Mouse (Mus musculus) heart, embryonic 14.5 days (tissue): ENCODE results near the gene Agrn. TPM values are rescaled to one million over a fixed set of nuclear protein-coding genes. Genes with fewer than 3 reads are reported as not detected.

Experiments
- ATAC-seq: fragments of 200-750 bp; cut with Nextera tagmentation; 2 replicates; pipeline ENCODE4 v1.8.0; 2017; ENCODE audit warnings: low read depth, moderate TSS enrichment; ENCODE audit not compliant: insufficient number of reproducible peaks, insufficient read depth, low FRiP score
- H3K27ac ChIP-seq, 2 experiments: fragments of 200-500 bp in 1 of 2; fragments of 300-500 bp in 1 of 2; sonication (generic) in 1 of 2; replicated peaks in 1 of 2; 2 replicates each; pipeline ENCODE4 v1.5.1; 2012 to 2014; ENCODE audit warnings: low read depth in 2 of 2, low read length in 2 of 2, control low read depth in 1 of 2, mild to moderate bottlenecking in 1 of 2, mixed read lengths in 1 of 2; ENCODE audit not compliant: control insufficient read depth in 1 of 2, insufficient read depth in 1 of 2
- H3K27me3 ChIP-seq: fragments of 300-500 bp; sonication (generic); 2 replicates; pipeline ENCODE4 v1.6.1; 2014; ENCODE audit warnings: mild to moderate bottlenecking, low read length, control low read depth; ENCODE audit not compliant: control insufficient read depth, insufficient read depth
- H3K36me3 ChIP-seq: fragments of 300-500 bp; sonication (generic); 2 replicates; pipeline ENCODE4 v1.6.1; 2014; ENCODE audit warnings: mild to moderate bottlenecking, control low read depth, low read length, mixed read lengths; ENCODE audit not compliant: control insufficient read depth, insufficient read depth
- H3K4me1 ChIP-seq, 2 experiments: fragments of 200-500 bp in 1 of 2; fragments of 300-500 bp in 1 of 2; sonication (generic) in 1 of 2; 2 replicates each; pipeline ENCODE4 v1.6.1; 2012 to 2014; ENCODE audit warnings: low read length in 2 of 2, control low read depth in 1 of 2, mixed read lengths in 1 of 2; ENCODE audit not compliant: control insufficient read depth in 2 of 2, insufficient read depth in 2 of 2
- H3K4me2 ChIP-seq: fragments of 300-500 bp; sonication (generic); 2 replicates; pipeline ENCODE4 v1.6.1; 2014; ENCODE audit warnings: mild to moderate bottlenecking, low read length
- H3K4me3 ChIP-seq, 2 experiments: fragments of 200-500 bp in 1 of 2; fragments of 300-500 bp in 1 of 2; sonication (generic) in 1 of 2; 2 replicates each; pipeline ENCODE4 v1.5.1; 2012 to 2014; ENCODE audit warnings: low read length in 2 of 2, mild to moderate bottlenecking in 2 of 2, control low read depth in 1 of 2, low read depth in 1 of 2, moderate library complexity in 1 of 2; ENCODE audit not compliant: control insufficient read depth in 1 of 2, insufficient read depth in 1 of 2
- H3K9ac ChIP-seq: fragments of 300-500 bp; sonication (generic); 2 replicates; pipeline ENCODE4 v1.6.1; 2014; ENCODE audit warnings: mild to moderate bottlenecking, low read length
- H3K9me3 ChIP-seq: fragments of 300-500 bp; sonication (generic); 2 replicates; pipeline ENCODE4 v1.6.1; 2016; ENCODE audit warnings: low read length, control low read depth; ENCODE audit not compliant: control insufficient read depth
- WGBS: fragments of 180-500 bp; shearing (Covaris S2); extraction: QIAGEN DNeasy Blood & Tissue Kit; methylation state at CpG from one replicate; pipeline ENCODE4 v1.1.7; 2014; 5-methylcytosine and 5-hydroxymethylcytosine counted together
- polyA plus RNA-seq: library from polyadenylated mRNA; unstranded; fragments of >200 nt; fragmentation: Nextera tagmentation; extraction: Ambion mirVana; gene quantifications from 2 replicates; pipeline ENCODE4 v1.2.1, GENCODE M21; 2014

The Agrn gene
- polyA plus RNA-seq, 1 experiment from 2014 or later: 47.0 TPM

DNA sequence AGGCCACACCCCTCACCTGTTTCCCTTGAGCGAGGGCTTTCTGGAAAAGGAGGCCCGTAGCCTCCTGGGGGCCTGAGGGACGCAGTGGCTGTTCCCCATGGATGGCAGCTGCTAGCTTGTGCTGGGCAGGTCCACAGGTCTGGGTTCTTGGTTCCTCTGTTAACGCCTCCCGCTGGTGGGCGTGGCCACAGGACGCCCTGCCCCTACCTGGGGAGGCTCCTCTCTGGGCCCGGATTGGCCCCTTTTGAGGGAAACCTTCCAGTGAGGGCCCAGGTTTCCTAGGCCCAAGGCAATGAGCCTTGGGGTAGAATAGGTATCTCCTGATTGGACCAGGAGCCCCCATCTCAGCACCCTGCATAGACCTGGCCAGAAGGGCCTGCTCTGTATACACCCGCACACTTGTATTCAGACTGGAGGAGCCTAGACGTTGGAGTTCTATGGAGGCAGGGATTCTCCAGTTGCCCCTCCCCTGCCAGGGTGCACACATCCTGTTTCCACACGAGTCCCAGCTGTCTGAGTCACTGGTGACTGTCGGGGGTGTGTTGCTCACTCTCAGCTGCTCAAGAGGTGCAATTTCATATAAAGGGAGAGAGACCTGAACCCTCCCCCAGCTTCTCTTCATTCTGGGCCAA, 31.2 kb upstream of the Agrn start:
- H3K9ac ChIP-seq: 0 out of 2 replicates have a peak overlapping the region, but pooled peaks have one; percentile 48
- no peaks in the 10 kb centered on the region for H3K27me3 ChIP-seq
- H3K4me3 ChIP-seq: no peak overlapping the region
- H3K36me3 ChIP-seq: peaks cover 43% of the 10 kb centered on the region
- no peaks in the 10 kb centered on the region for H3K9me3 ChIP-seq
- 18% methylated on average over 12 of the region's 12 CpGs for WGBS
- peak; percentile 14; the same call in 1 of the 2 replicates for ATAC-seq
- no peak overlapping the region for H3K27ac ChIP-seq
- peaks cover 9 to 16% of the 10 kb centered on the region in 2 experiments for H3K4me1 ChIP-seq
- peak overlapping the region; percentile 49 for H3K4me2 ChIP-seq

DNA sequence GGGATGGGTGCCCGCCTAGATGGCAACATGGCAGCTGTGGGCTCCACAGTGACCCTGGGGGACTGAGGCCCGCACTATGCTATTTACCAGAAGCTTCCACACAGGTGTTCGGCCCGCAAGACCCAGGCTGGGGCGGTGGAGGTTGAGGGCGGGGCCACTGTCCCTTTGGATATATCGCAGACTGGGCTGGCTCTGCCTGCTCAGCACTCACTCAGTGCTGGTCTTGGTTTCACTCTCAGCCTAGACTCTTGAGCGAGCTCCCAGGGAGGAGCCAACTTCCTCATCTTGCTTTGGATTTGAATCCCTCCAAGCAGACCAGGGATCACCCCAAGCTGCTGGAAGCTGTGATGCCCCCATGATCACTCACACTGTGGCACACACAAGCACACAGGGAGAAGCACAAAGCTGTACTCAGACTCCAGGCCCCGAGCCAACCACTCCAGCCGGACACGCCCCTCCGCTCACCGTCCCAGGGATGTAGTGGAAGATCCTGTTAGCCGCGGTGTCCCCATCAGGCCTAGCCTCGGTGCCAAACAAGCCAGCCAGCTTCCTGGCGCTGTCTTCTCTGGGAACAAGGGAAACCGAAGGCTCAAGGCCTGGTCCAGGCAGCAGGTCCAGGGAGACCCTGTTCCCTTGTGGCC, 30.6 kb upstream of the Agrn start:
- H3K4me1 ChIP-seq: peaks cover 8 to 14% of the 10 kb centered on the region in 2 experiments
- H3K9me3 ChIP-seq: no peaks in the 10 kb centered on the region
- peak overlapping the region; percentile 48; the same call in 1 of the 2 replicates for H3K9ac ChIP-seq
- no peak overlapping the region for H3K27ac ChIP-seq
- H3K36me3 ChIP-seq: peaks cover 38% of the 10 kb centered on the region
- ATAC-seq: no peak
- 30% methylated on average over 18 of the region's 18 CpGs for WGBS
- H3K4me3 ChIP-seq: no peak overlapping the region
- no peaks in the 10 kb centered on the region for H3K27me3 ChIP-seq
- peak overlapping the region; percentile 49 for H3K4me2 ChIP-seq

DNA sequence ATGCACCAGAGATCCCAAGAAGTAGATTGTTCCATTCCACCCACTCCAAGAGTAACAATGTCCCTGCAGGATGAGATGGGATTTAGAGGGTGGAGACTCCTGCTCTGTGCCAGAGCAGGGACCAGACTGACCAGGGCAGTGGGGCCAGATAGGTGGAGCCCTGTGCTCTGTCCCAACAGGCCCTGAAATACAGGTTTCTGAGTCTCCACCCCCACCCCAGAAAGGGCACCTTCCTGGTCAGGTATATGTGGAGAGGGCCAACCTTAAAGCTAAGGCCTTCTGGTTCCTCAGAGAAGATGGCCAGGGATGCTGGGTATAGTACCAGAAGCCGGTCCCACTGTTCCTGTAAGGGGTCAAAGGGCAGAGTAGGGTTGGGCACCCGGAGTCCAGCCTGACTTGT, 27.0 kb upstream of the Agrn start:
- H3K36me3 ChIP-seq: peaks cover 21% of the 10 kb centered on the region
- H3K9me3 ChIP-seq: no peaks in the 10 kb centered on the region
- H3K4me2 ChIP-seq: no peak overlapping the region
- no peak overlapping the region for H3K9ac ChIP-seq
- no peaks in the 10 kb centered on the region for H3K27me3 ChIP-seq
- no peak overlapping the region for H3K27ac ChIP-seq
- peaks cover 8 to 14% of the 10 kb centered on the region in 2 experiments for H3K4me1 ChIP-seq
- H3K4me3 ChIP-seq: no peak overlapping the region
- ATAC-seq: no peak
- 77% methylated on average over 2 of the region's 2 CpGs for WGBS

DNA sequence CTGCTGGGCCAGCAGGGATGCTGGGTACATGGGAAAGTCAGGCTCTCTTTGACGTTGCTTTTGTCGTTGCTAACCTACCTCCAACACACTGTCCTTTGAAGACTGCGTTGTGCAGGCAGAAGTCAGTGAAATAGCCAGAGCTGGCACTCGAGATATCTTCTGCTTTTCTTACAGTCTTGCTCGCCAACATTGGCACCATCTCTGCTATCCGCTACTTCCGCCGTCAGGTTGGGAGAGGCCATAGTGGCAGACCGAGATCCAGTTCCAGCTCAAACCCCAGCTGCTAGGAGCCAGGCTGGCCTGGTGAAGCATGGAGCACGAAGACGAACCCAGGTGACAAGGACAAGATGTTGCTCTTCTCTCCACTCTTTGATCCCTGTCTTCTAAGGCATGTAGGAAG, 22.6 kb upstream of the Agrn start:
- Histone ChIP-seq H3K27ac (no peak overlapping the region), H3K4me2 (no peak overlapping the region), H3K9ac (no peak overlapping the region), H3K27me3 (no peaks in the 10 kb centered on the region), H3K36me3 (peaks cover 17% of the 10 kb centered on the region), H3K9me3 (no peaks in the 10 kb centered on the region), H3K4me1 (peaks cover 20 to 23% of the 10 kb centered on the region in 2 experiments), H3K4me3 (no peak overlapping the region)
- 87% methylated on average over 11 of the region's 11 CpGs for WGBS
- no peak for ATAC-seq

DNA sequence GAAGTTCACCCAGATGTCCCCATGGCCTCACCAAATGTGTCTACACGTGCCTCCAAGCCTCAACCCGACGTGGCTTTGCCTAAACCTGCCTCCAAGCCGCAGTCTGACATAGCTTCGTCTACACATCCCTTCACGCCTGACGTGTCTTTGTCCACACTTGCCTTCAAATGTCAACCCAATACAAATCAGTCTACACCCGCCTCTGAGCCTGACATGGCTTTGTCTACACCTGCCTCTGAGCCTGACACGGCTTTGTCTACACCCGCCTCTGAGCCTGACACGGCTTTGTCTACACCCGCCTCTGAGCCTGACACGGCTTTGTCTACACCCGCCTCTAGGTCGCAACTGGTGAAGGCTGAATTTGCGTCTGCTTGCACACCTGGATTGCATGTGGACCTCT, 20.6 kb upstream of the Agrn start:
- H3K27ac ChIP-seq: no peak overlapping the region
- no peak overlapping the region for H3K4me3 ChIP-seq
- H3K27me3 ChIP-seq: no peaks in the 10 kb centered on the region
- no peaks in the 10 kb centered on the region for H3K9me3 ChIP-seq
- H3K9ac ChIP-seq: 0 out of 2 replicates have a peak overlapping the region, but pooled peaks have one; percentile 55
- no peak for ATAC-seq
- H3K36me3 ChIP-seq: peaks cover 17% of the 10 kb centered on the region
- H3K4me2 ChIP-seq: no peak overlapping the region
- H3K4me1 ChIP-seq: peaks cover 20 to 23% of the 10 kb centered on the region in 2 experiments
- 76% methylated on average over 16 of the region's 16 CpGs for WGBS

DNA sequence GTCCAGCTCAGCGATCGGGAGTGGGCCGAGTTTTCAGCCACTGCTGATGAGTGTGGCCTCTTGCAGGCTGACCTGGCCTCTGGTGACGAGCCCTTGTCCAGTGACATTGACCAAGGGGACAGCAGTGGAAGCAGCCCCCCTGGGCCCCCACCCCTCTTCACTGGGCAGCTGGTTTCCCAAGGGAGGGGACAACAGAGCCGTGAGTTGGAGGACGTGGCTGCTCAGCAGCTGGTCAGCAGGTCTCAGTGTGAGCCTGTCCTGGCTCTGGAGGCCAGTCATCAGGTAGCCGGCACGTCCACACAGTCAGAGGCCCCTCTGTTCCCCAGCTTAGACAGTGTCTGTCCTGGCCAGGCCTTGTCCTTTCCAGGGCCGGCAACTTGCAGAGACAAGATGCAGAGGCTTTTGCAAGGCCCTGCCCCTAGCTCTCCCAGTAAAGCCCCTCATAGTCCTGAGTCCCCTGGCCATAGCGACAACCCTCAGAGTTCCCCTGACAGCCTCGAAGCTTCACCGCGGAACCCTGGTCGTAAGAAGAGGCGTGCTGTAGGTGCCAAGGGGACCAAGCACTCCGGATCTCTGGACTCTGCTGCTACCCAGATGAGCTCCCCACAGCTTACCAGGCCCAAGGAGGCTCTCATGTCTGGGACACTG, 19.9 kb upstream of the Agrn start:
- Histone ChIP-seq H3K4me3 (peak overlapping the region in 1 of 2 experiments; percentile 16; a peak in 2 of 4 replicates), H3K4me2 (peak overlapping the region; percentile 57)
- no peak for ATAC-seq

DNA sequence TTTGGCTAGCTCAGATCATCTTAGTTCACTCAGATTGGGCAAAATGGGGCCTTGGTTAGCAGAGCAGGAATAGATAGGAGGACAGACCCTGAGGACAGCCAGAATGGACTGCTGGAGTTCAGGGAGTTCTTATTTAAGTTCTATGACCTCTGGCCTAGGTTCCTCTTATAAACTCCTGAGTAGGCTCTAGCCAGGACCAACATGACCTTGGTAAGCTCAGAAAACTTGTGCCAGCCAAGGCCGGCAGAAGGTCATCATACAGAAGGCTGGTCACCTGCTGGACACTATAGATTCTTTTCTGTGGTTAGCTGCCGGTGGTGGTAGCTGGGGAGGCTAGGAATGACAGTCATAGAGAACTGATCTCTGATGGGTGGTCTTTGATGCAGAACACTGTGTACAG, 18.9 kb upstream of the Agrn start:
- Histone ChIP-seq H3K27ac (peak overlapping the region; percentile 54 to 56), H3K4me1 (peaks cover 20 to 23% of the 10 kb centered on the region in 2 experiments), H3K4me2 (peak overlapping the region; percentile 57), H3K27me3 (no peaks in the 10 kb centered on the region), H3K4me3 (no peak overlapping the region), H3K9ac (peak overlapping the region; percentile 52), H3K9me3 (no peaks in the 10 kb centered on the region), H3K36me3 (peaks cover 9% of the 10 kb centered on the region)
- no peak for ATAC-seq
- 85% methylated on average over 2 of the region's 2 CpGs for WGBS

More for the DNA sequence above, 19.9 kb upstream of the Agrn start:
- WGBS: 58% methylated on average over 16 of the region's 16 CpGs
- Histone ChIP-seq H3K27me3 (no peaks in the 10 kb centered on the region), H3K27ac (peak overlapping the region in 1 of 2 experiments; percentile 56; a peak in 1 of 4 replicates), H3K4me1 (peaks cover 20 to 23% of the 10 kb centered on the region in 2 experiments), H3K9ac (peak overlapping the region; percentile 55), H3K36me3 (peaks cover 11% of the 10 kb centered on the region), H3K9me3 (no peaks in the 10 kb centered on the region)
